Mouse (Mus musculus): Measurements from ENCODE around the gene Rbm38. TPM values are rescaled to one million over a fixed set of nuclear protein-coding genes. Genes with fewer than 3 reads are reported as not detected.

Gene Rbm38
- polyA plus RNA-seq, 1 experiment from 2014 or later = 46.6 TPM

GRCm38 (mm10) chr2:173018618-173019017 lies 1.7 kb upstream of the Rbm38 start:
- Histone ChIP-seq H3K9ac (replicated peaks; ENCODE audit: low read length) (no peak overlapping the region), H3K4me3 (ENCODE audit: low read depth, low read length) (no peak overlapping the region), H3K4me1 (ENCODE audit: control insufficient read depth, insufficient read depth, low read length) (peaks cover 7% of the 10 kb centered on the region), H3K27me3 (ENCODE audit: control insufficient read depth, insufficient read depth, low read length) (peaks cover 8% of the 10 kb centered on the region), H3K9me3 (replicated peaks; ENCODE audit: control insufficient read depth, low read length) (no peaks in the 10 kb centered on the region), H3K27ac (replicated peaks; ENCODE audit: low read depth, low read length) (no peak overlapping the region), H3K36me3 (replicated peaks; ENCODE audit: control insufficient read depth, insufficient read depth, low read depth, low read length) (peaks cover 5% of the 10 kb centered on the region; the same call in 1 of the 2 replicates), H3K4me2 (ENCODE audit: low read depth, low read length) (no peak overlapping the region)
- no peak for ATAC-seq (replicated peaks; ENCODE audit: insufficient number of reproducible peaks, low FRiP score, low TSS enrichment, low read depth)
- WGBS = 23% methylated on average over 8 of the region's 8 CpGs
- DNase-seq (ENCODE audit: low spot score) = peak; percentile 28

GRCm38 (mm10) chr2:173019322-173019721 lies 976 bp upstream of the Rbm38 start:
- no peak overlapping the region for H3K27ac ChIP-seq (replicated peaks; ENCODE audit: low read depth, low read length)
- peak overlapping the region; percentile 54 for H3K9ac ChIP-seq (replicated peaks; ENCODE audit: low read length)
- DNase-seq (ENCODE audit: low spot score) = no peak
- H3K27me3 ChIP-seq (ENCODE audit: control insufficient read depth, insufficient read depth, low read length) = peaks cover 8% of the 10 kb centered on the region
- no peak for ATAC-seq (replicated peaks; ENCODE audit: insufficient number of reproducible peaks, low FRiP score, low TSS enrichment, low read depth)
- 14% methylated on average over 9 of the region's 9 CpGs for WGBS
- no peaks in the 10 kb centered on the region for H3K9me3 ChIP-seq (replicated peaks; ENCODE audit: control insufficient read depth, low read length)
- peak overlapping the region; percentile 27 for H3K4me3 ChIP-seq (ENCODE audit: low read depth, low read length)
- H3K36me3 ChIP-seq (replicated peaks; ENCODE audit: control insufficient read depth, insufficient read depth, low read depth, low read length) = peaks cover 5% of the 10 kb centered on the region; the same call in 1 of the 2 replicates
- peak overlapping the region; percentile 71 for H3K4me2 ChIP-seq (ENCODE audit: low read depth, low read length)
- peaks cover 7% of the 10 kb centered on the region for H3K4me1 ChIP-seq (ENCODE audit: control insufficient read depth, insufficient read depth, low read length)

- peak; percentile 50 for ATAC-seq (replicated peaks; ENCODE audit: insufficient number of reproducible peaks, low FRiP score, low TSS enrichment, low read depth)
- H3K9ac ChIP-seq (replicated peaks; ENCODE audit: low read length) = peak overlapping the region; percentile 54
- peaks cover 8% of the 10 kb centered on the region for H3K27me3 ChIP-seq (ENCODE audit: control insufficient read depth, insufficient read depth, low read length)
- WGBS = under 1% methylated on average over 28 of the region's 29 CpGs
- no peaks in the 10 kb centered on the region for H3K9me3 ChIP-seq (replicated peaks; ENCODE audit: control insufficient read depth, low read length)
- peaks cover 2% of the 10 kb centered on the region; the same call in 1 of the 2 replicates for H3K36me3 ChIP-seq (replicated peaks; ENCODE audit: control insufficient read depth, insufficient read depth, low read depth, low read length)
- H3K27ac ChIP-seq (replicated peaks; ENCODE audit: low read depth, low read length) = no peak overlapping the region
- H3K4me3 ChIP-seq (ENCODE audit: low read depth, low read length) = peak overlapping the region; percentile 27
- peak overlapping the region; percentile 71 for H3K4me2 ChIP-seq (ENCODE audit: low read depth, low read length)
- peak; percentile 94 for DNase-seq (ENCODE audit: low spot score)
- H3K4me1 ChIP-seq (ENCODE audit: control insufficient read depth, insufficient read depth, low read length) = peaks cover 7% of the 10 kb centered on the region
Measured at GRCm38 (mm10) chr2:173019790-173020189, 508 bp upstream of the Rbm38 start.

- Histone ChIP-seq H3K4me1 (ENCODE audit: control insufficient read depth, insufficient read depth, low read length) (peaks cover 7% of the 10 kb centered on the region), H3K4me2 (ENCODE audit: low read depth, low read length) (peak overlapping the region; percentile 88), H3K27me3 (ENCODE audit: control insufficient read depth, insufficient read depth, low read length) (peaks cover 8% of the 10 kb centered on the region), H3K36me3 (replicated peaks; ENCODE audit: control insufficient read depth, insufficient read depth, low read depth, low read length) (no peaks in the 10 kb centered on the region), H3K27ac (replicated peaks; ENCODE audit: low read depth, low read length) (0 out of 2 replicates have a peak overlapping the region, but pooled peaks have one; percentile 28), H3K9me3 (replicated peaks; ENCODE audit: control insufficient read depth, low read length) (no peaks in the 10 kb centered on the region), H3K9ac (replicated peaks; ENCODE audit: low read length) (peak overlapping the region; percentile 79), H3K4me3 (ENCODE audit: low read depth, low read length) (peak overlapping the region; percentile 57)
- under 1% methylated on average over 54 of the region's 54 CpGs for WGBS
- peak; percentile 56; the same call in 1 of the 2 replicates for ATAC-seq (replicated peaks; ENCODE audit: insufficient number of reproducible peaks, low FRiP score, low TSS enrichment, low read depth)
- DNase-seq (ENCODE audit: low spot score) = peak; percentile 95
Measured at GRCm38 (mm10) chr2:173021633-173022055, 1.3 kb downstream of the Rbm38 start.

GRCm38 (mm10) chr2:173022056-173022681 lies 1.9 kb downstream of the Rbm38 start:
- Histone ChIP-seq H3K9ac (replicated peaks; ENCODE audit: low read length) (peak overlapping the region; percentile 79), H3K4me2 (ENCODE audit: low read depth, low read length) (peak overlapping the region; percentile 88), H3K27ac (replicated peaks; ENCODE audit: low read depth, low read length) (0 out of 2 replicates have a peak overlapping the region, but pooled peaks have one; percentile 28), H3K27me3 (ENCODE audit: control insufficient read depth, insufficient read depth, low read length) (peaks cover 8% of the 10 kb centered on the region), H3K9me3 (replicated peaks; ENCODE audit: control insufficient read depth, low read length) (no peaks in the 10 kb centered on the region), H3K4me3 (ENCODE audit: low read depth, low read length) (peak overlapping the region; percentile 57), H3K4me1 (ENCODE audit: control insufficient read depth, insufficient read depth, low read length) (peaks cover 7% of the 10 kb centered on the region), H3K36me3 (replicated peaks; ENCODE audit: control insufficient read depth, insufficient read depth, low read depth, low read length) (no peaks in the 10 kb centered on the region)
- ATAC-seq (replicated peaks; ENCODE audit: insufficient number of reproducible peaks, low FRiP score, low TSS enrichment, low read depth) = peak; percentile 8; the same call in 1 of the 2 replicates
- 0% methylated on average over 48 of the region's 51 CpGs for WGBS
- peak; percentile 72 for DNase-seq (ENCODE audit: low spot score)

GRCm38 (mm10) chr2:173022813-173023212 lies 2.5 kb downstream of the Rbm38 start:
- Histone ChIP-seq H3K4me3 (ENCODE audit: low read depth, low read length) (peak overlapping the region; percentile 57), H3K27me3 (ENCODE audit: control insufficient read depth, insufficient read depth, low read length) (peaks cover 8% of the 10 kb centered on the region), H3K27ac (replicated peaks; ENCODE audit: low read depth, low read length) (no peak overlapping the region), H3K9me3 (replicated peaks; ENCODE audit: control insufficient read depth, low read length) (no peaks in the 10 kb centered on the region), H3K36me3 (replicated peaks; ENCODE audit: control insufficient read depth, insufficient read depth, low read depth, low read length) (no peaks in the 10 kb centered on the region), H3K4me2 (ENCODE audit: low read depth, low read length) (peak overlapping the region; percentile 88), H3K9ac (replicated peaks; ENCODE audit: low read length) (peak overlapping the region; percentile 79), H3K4me1 (ENCODE audit: control insufficient read depth, insufficient read depth, low read length) (peaks cover 7% of the 10 kb centered on the region)
- WGBS = 29% methylated on average over 10 of the region's 10 CpGs
- ATAC-seq (replicated peaks; ENCODE audit: insufficient number of reproducible peaks, low FRiP score, low TSS enrichment, low read depth) = no peak
- DNase-seq (ENCODE audit: low spot score) = no peak

GRCm38 (mm10) chr2:173023371-173023851 lies 3.1 kb downstream of the Rbm38 start:
- no peak for DNase-seq (ENCODE audit: low spot score)
- peaks cover 7% of the 10 kb centered on the region for H3K4me1 ChIP-seq (ENCODE audit: control insufficient read depth, insufficient read depth, low read length)
- no peaks in the 10 kb centered on the region for H3K36me3 ChIP-seq (replicated peaks; ENCODE audit: control insufficient read depth, insufficient read depth, low read depth, low read length)
- peak overlapping the region; percentile 57 for H3K4me3 ChIP-seq (ENCODE audit: low read depth, low read length)
- H3K4me2 ChIP-seq (ENCODE audit: low read depth, low read length) = peak overlapping the region; percentile 88
- peak overlapping the region; percentile 1 for H3K9ac ChIP-seq (replicated peaks; ENCODE audit: low read length)
- ATAC-seq (replicated peaks; ENCODE audit: insufficient number of reproducible peaks, low FRiP score, low TSS enrichment, low read depth) = no peak
- 86% methylated on average over 7 of the region's 7 CpGs for WGBS
- no peaks in the 10 kb centered on the region for H3K9me3 ChIP-seq (replicated peaks; ENCODE audit: control insufficient read depth, low read length)
- no peak overlapping the region for H3K27ac ChIP-seq (replicated peaks; ENCODE audit: low read depth, low read length)
- H3K27me3 ChIP-seq (ENCODE audit: control insufficient read depth, insufficient read depth, low read length) = peaks cover 8% of the 10 kb centered on the region

GRCm38 (mm10) chr2:173023966-173024365 lies 3.7 kb downstream of the Rbm38 start:
- ATAC-seq (replicated peaks; ENCODE audit: insufficient number of reproducible peaks, low FRiP score, low TSS enrichment, low read depth) (no peak), DNase-seq (ENCODE audit: low spot score) (no peak)
- H3K9ac ChIP-seq (replicated peaks; ENCODE audit: low read length) = no peak overlapping the region; the same call in 1 of the 2 replicates
- H3K27ac ChIP-seq (replicated peaks; ENCODE audit: low read depth, low read length) = no peak overlapping the region
- no peaks in the 10 kb centered on the region for H3K9me3 ChIP-seq (replicated peaks; ENCODE audit: control insufficient read depth, low read length)
- 84% methylated on average over 4 of the region's 4 CpGs for WGBS
- no peak overlapping the region for H3K4me2 ChIP-seq (ENCODE audit: low read depth, low read length)
- H3K4me3 ChIP-seq (ENCODE audit: low read depth, low read length) = no peak overlapping the region; the same call in 1 of the 2 replicates
- no peaks in the 10 kb centered on the region; the same call in 1 of the 2 replicates for H3K36me3 ChIP-seq (replicated peaks; ENCODE audit: control insufficient read depth, insufficient read depth, low read depth, low read length)
- H3K27me3 ChIP-seq (ENCODE audit: control insufficient read depth, insufficient read depth, low read length) = peaks cover 8% of the 10 kb centered on the region
- peaks cover 7% of the 10 kb centered on the region for H3K4me1 ChIP-seq (ENCODE audit: control insufficient read depth, insufficient read depth, low read length)

All from embryonic facial prominence, embryonic 11.5 days (tissue).